Mouse (Mus musculus) lung, postnatal 0 days (tissue): ENCODE data around the gene Ago4.

Experiments used
- CTCF ChIP-seq: IDR thresholded peaks from 2 replicates; pipeline ENCODE4 v1.5.1; 2016; ENCODE audit warnings: antibody characterized with exemption, mild to moderate bottlenecking
- EP300 ChIP-seq: IDR thresholded peaks from 2 replicates; pipeline ENCODE4 v1.6.1; 2016; ENCODE audit warnings: antibody characterized with exemption, mild to moderate bottlenecking, control low read depth

GRCm38 (mm10) chr4:126554462-126554861 lies 21.2 kb upstream of the Ago4 start:
- TF ChIP-seq EP300 (no peak), CTCF (peak; percentile 71)
